Comparison of ENCODE assay signal across 14 mouse cellular contexts in genomic region chr9:43419993-43420715, GRCm38 (mm10).
DNase-seq lines count a peak whose midpoint lies in the region; ATAC-seq lines count a peak whose summit lies in the region.
"Had no signal": no experiment of that assay in that cellular context is flagged by ENCODE, and none has a peak within 500 bp of the region (broad histone marks: within the 10 kb centered on the region; RNA-seq: fewer than 3 reads in every experiment).

No protein-coding gene starts in this region.

- H3K9ac ChIP-seq in heart, embryonic 12.5 days: no peak overlapping the region
- 0 out of 2 replicates have a peak overlapping the region, but pooled peaks have one; percentile 6 for H3K9ac ChIP-seq in hindbrain, embryonic 16.5 days (ENCODE audit: low read depth, low read length)
- H3K9ac ChIP-seq in neural tube, embryonic 13.5 days: no peak overlapping the region
- H3K9ac ChIP-seq: liver, embryonic 14.5 days had no signal

- H3K27ac ChIP-seq in heart, embryonic 12.5 days (ENCODE audit: poor library complexity, severe bottlenecking): no peak overlapping the region
- H3K27ac ChIP-seq in hindbrain, embryonic 16.5 days (ENCODE audit: low read depth, low read length): no peak overlapping the region
- no peak overlapping the region for H3K27ac ChIP-seq in neural tube, embryonic 13.5 days (replicated peaks)
- H3K27ac ChIP-seq: liver, embryonic 14.5 days had no signal

- no peak for DNase-seq in heart, adult 11 months
- DNase-seq in embryo, embryonic 9.5 days (ENCODE audit: extremely low spot score): peak; percentile 37
- DNase-seq in yolk sac, embryonic 10.5 days (ENCODE audit: low spot score): no peak
- no peak for DNase-seq in adrenal gland, adult 8-10 months
- DNase-seq in cerebellum, postnatal 4 days (ENCODE audit: low spot score in 2 of 2): no peak
- DNase-seq: adrenal gland, postnatal 14 days; cerebellum, adult 11-12 months; gastrocnemius, postnatal 25 days; thymus, postnatal 14 days had no signal

- no peak overlapping the region for H3K4me3 ChIP-seq in heart, embryonic 12.5 days
- no peak overlapping the region for H3K4me3 ChIP-seq in hindbrain, embryonic 16.5 days (ENCODE audit: low read length)
- no peak overlapping the region for H3K4me3 ChIP-seq in neural tube, embryonic 13.5 days
- H3K4me3 ChIP-seq: megakaryocyte, embryonic 14.5 days had no signal

- 19% methylated on average over 17 of the region's 17 CpGs for WGBS in heart, embryonic 12.5 days
- 17% methylated on average over 17 of the region's 17 CpGs for WGBS in hindbrain, embryonic 16.5 days
- WGBS in neural tube, embryonic 13.5 days: 21% methylated on average over 17 of the region's 17 CpGs

- H3K9me3 ChIP-seq in heart, embryonic 12.5 days (replicated peaks): no peaks in the 10 kb centered on the region
- H3K9me3 ChIP-seq in hindbrain, embryonic 16.5 days (ENCODE audit: control insufficient read depth, low read length): no peaks in the 10 kb centered on the region
- H3K9me3 ChIP-seq in neural tube, embryonic 13.5 days: no peaks in the 10 kb centered on the region
- H3K9me3 ChIP-seq: megakaryocyte, embryonic 14.5 days had no signal

- peak overlapping the region; percentile 54 for H3K4me2 ChIP-seq in heart, embryonic 12.5 days
- H3K4me2 ChIP-seq in hindbrain, embryonic 16.5 days (ENCODE audit: low read length): peak overlapping the region; percentile 20; the same call in 1 of the 2 replicates
- H3K4me2 ChIP-seq in neural tube, embryonic 13.5 days: 0 out of 2 replicates have a peak overlapping the region, but pooled peaks have one; percentile 21

- peaks cover 13% of the 10 kb centered on the region for H3K4me1 ChIP-seq in heart, embryonic 12.5 days (replicated peaks)
- H3K4me1 ChIP-seq in hindbrain, embryonic 16.5 days (ENCODE audit: control insufficient read depth, insufficient read depth, low read depth, low read length): no peaks in the 10 kb centered on the region
- peaks cover 10% of the 10 kb centered on the region; the same call in 1 of the 2 replicates for H3K4me1 ChIP-seq in neural tube, embryonic 13.5 days (replicated peaks)
- H3K4me1 ChIP-seq: megakaryocyte, embryonic 14.5 days had no signal

- no peaks in the 10 kb centered on the region for H3K36me3 ChIP-seq in heart, embryonic 12.5 days
- H3K36me3 ChIP-seq in hindbrain, embryonic 16.5 days (ENCODE audit: control insufficient read depth, insufficient read depth, low read length): no peaks in the 10 kb centered on the region
- H3K36me3 ChIP-seq in neural tube, embryonic 13.5 days: no peaks in the 10 kb centered on the region

- ATAC-seq in heart, embryonic 12.5 days (ENCODE audit: insufficient number of reproducible peaks, low FRiP score): no peak
- no peak for ATAC-seq in hindbrain, embryonic 16.5 days
- no peak for ATAC-seq in neural tube, embryonic 13.5 days (ENCODE audit: low read depth)

- H3K27me3 ChIP-seq in heart, embryonic 12.5 days (replicated peaks): peaks cover 45% of the 10 kb centered on the region
- no peaks in the 10 kb centered on the region for H3K27me3 ChIP-seq in hindbrain, embryonic 16.5 days (replicated peaks; ENCODE audit: control insufficient read depth, insufficient read depth, low read length)
- H3K27me3 ChIP-seq in neural tube, embryonic 13.5 days: no peaks in the 10 kb centered on the region; the same call in none of the 2 replicates
